Mouse (Mus musculus): ENCODE results near the gene Usp21.

DNA sequence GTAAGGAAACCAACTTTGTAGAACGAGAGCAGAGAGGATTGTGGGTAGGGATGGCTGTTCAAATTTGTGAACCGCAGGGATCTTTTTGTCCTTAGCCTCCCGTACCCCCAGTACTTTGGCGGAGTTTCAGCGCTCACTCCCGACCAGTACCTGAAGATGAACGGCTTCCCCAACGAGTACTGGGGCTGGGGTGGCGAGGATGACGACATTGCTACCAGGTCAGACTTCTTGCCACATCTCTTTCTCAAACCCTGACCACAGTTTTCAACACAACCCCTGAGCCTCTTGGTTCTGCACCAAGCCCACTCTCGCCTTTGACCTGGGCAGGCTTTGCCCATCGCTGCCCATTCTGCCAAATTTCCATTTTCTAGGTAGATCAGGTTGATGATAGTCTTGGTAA is 13.6 kb downstream of the Usp21 start:
- TF ChIP-seq CTCF (IDR thresholded peaks at IDR 0.05; ENCODE audit: control insufficient read depth, insufficient read depth, low read length) (no peak), POLR2A (IDR thresholded peaks at IDR 0.05; ENCODE audit: borderline replicate concordance, control insufficient read depth, low read depth, low read length) (no peak)

Measured in bone marrow, adult 2 months (tissue).